Mouse (Mus musculus): ENCODE measurements around the gene Ldlrad3. TPM values are rescaled to one million over a fixed set of nuclear protein-coding genes. Genes with fewer than 3 reads are reported as not detected.

Gene Ldlrad3
- polyA plus RNA-seq, 1 experiment from 2014 or later: 20.2 TPM

DNA sequence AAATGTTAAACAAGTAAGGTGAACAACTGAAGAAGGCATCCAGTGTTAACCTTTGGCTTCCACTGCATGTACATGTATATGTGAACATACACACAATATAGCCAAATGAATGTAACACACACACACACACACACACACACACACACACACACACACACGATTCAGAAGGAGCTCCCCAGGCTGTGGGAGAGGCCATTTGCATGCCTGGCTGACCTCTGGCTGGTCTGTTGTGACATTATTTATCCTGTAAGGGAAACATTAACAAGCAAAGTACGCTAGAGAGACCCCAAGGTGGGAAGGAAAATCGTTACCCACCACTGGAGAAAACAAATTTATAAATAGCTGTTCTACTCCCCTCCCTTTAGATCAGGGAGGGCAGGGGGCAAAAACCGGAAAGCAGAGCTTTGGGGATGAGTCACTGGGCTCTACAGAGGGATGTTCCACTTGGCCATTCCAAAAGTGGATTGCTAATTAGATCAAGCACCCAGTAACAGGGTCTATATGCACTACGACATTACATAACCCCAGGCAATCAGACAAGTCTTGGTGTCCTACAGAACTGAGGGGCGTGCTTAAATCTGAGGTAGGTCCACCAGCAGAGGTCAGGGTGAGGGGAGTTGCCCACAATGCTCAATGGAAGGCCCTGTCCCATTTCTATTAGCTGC, 174.7 kb downstream of the Ldlrad3 start:
- no peaks in the 10 kb centered on the region for H3K9me3 ChIP-seq (replicated peaks)
- 66% methylated on average over 6 of the region's 6 CpGs for WGBS
- ATAC-seq (ENCODE audit: insufficient number of reproducible peaks, low FRiP score): no peak

DNA sequence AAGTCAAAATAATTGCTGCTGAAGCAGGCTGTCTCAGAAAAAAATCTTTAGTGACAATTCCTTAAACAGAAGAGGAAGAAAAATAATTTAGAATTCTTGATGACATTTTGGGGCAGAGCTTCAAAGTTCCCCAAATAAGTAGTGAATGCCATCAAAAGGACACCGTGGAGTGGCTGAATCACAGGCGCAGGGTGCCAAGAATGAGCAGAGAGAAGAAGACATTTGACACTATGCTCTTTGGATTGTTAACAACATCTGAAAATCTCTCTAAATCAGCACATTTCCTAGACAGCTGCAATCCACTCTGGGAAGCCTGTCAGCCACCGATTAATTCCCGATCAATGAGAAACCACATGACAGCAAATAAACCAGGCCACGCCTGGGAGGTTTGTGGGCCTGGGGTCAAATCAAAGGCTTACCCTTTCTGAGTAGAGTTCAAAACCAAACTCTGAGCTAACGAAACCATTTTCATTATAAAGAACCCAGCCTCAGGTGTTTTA, 176.4 kb downstream of the Ldlrad3 start:
- H3K9ac ChIP-seq: no peak overlapping the region
- no peak overlapping the region for H3K27ac ChIP-seq (ENCODE audit: poor library complexity, severe bottlenecking)
- no peak overlapping the region for H3K4me2 ChIP-seq
- peaks cover 39% of the 10 kb centered on the region for H3K4me1 ChIP-seq (replicated peaks)
- no peak overlapping the region for H3K4me3 ChIP-seq
- WGBS: 87% methylated on average over 6 of the region's 6 CpGs
- H3K36me3 ChIP-seq: no peaks in the 10 kb centered on the region
- H3K27me3 ChIP-seq (replicated peaks): no peaks in the 10 kb centered on the region
- ATAC-seq (ENCODE audit: insufficient number of reproducible peaks, low FRiP score): no peak
- H3K9me3 ChIP-seq (replicated peaks): no peaks in the 10 kb centered on the region

More for the DNA sequence above, 174.7 kb downstream of the Ldlrad3 start:
- no peak overlapping the region for H3K9ac ChIP-seq
- no peak overlapping the region for H3K27ac ChIP-seq (ENCODE audit: poor library complexity, severe bottlenecking)
- H3K27me3 ChIP-seq (replicated peaks): no peaks in the 10 kb centered on the region
- H3K4me1 ChIP-seq (replicated peaks): peaks cover 22% of the 10 kb centered on the region
- H3K4me3 ChIP-seq: no peak overlapping the region
- no peaks in the 10 kb centered on the region for H3K36me3 ChIP-seq
- H3K4me2 ChIP-seq: no peak overlapping the region

DNA sequence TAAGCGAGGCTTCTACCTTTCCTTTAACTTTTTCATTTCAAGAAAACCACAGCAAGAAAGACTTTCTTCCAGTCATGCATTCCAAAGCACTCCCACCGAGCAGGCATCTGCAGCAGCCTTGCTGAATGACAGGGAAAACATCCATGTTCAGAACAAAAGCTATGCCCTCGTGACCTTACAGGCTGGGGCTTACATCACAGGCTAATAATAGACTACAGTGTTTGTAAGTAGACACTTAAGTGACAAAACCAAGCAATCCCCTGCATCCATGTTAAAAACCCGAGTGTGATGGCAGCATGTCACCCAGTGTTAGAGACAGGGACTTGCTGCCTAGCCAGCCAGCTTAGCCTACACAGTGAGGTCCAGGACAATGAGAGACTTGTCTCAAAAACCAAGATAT, 180.0 kb downstream of the Ldlrad3 start:
- peak; percentile 60; the same call in 1 of the 2 replicates for ATAC-seq (ENCODE audit: insufficient number of reproducible peaks, low FRiP score)
- no peak overlapping the region for H3K4me3 ChIP-seq
- no peaks in the 10 kb centered on the region for H3K27me3 ChIP-seq (replicated peaks)
- no peaks in the 10 kb centered on the region for H3K36me3 ChIP-seq
- peak overlapping the region; percentile 94 for H3K27ac ChIP-seq (ENCODE audit: poor library complexity, severe bottlenecking)
- WGBS: 6% methylated on average over 4 of the region's 4 CpGs
- H3K9me3 ChIP-seq (replicated peaks): no peaks in the 10 kb centered on the region
- H3K9ac ChIP-seq: no peak overlapping the region
- peaks cover 67% of the 10 kb centered on the region for H3K4me1 ChIP-seq (replicated peaks)
- H3K4me2 ChIP-seq: peak overlapping the region; percentile 33

DNA sequence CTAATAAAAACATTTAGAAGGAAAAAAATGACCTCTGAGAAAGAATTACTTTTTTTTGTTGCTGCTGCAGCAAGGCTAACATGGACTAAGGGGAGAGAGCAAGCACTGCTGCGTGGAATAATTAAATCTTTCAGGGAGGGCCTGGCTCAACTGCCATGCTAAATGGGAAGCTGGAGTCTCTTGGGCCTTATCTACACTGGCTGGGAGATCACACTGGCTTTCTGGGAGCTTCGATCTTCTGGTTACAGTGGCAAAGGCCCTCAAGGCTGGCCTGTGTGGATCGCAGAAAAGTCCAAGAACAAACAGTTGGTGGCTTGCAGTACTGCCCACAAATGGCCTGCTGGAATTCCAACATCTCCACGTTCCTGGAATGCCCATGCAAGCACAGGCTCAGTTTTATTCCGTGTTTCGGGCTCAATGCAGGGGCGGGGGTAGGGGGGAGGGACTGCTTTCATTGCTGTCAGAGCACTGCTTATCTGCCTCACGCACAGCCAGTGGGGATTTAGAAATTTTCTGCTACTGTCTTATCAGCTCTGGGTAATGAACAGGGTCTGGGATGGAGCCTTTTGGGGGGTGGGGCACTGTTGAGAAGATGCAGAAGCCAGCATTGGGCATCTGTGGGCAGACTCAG, 180.7 kb downstream of the Ldlrad3 start:
- Histone ChIP-seq H3K4me1 (replicated peaks) (peaks cover 67% of the 10 kb centered on the region), H3K9me3 (replicated peaks) (no peaks in the 10 kb centered on the region), H3K9ac (no peak overlapping the region), H3K4me2 (peak overlapping the region; percentile 33), H3K27me3 (replicated peaks) (no peaks in the 10 kb centered on the region), H3K4me3 (no peak overlapping the region), H3K36me3 (no peaks in the 10 kb centered on the region), H3K27ac (ENCODE audit: poor library complexity, severe bottlenecking) (peak overlapping the region; percentile 94)
- ATAC-seq (ENCODE audit: insufficient number of reproducible peaks, low FRiP score): peak; percentile 66
- WGBS: 5% methylated on average over 8 of the region's 8 CpGs

DNA sequence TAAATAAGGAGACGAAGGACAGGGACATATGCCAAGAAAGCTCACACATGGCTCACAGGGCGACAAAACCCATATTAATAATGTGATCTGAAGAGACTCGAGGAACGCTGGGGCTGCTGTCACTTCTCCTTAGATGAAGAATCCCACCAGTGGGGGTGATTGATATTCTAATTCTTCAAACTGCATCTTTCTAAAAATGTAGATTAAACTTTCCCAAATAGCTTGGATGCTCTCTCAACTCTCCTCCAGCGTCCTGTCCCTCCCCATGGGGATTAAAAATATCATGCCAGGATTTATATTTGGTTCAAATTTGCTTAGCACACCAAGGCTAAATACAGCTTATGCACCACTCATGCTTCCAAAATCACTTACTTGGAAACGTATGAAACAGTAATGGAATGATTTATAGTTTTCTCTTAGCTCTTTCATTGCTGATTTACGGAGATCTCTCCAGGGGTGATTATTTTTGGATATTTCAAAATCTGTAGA, 182.4 kb downstream of the Ldlrad3 start:
- Histone ChIP-seq H3K4me1 (replicated peaks) (peaks cover 83% of the 10 kb centered on the region), H3K4me2 (peak overlapping the region; percentile 52), H3K9me3 (replicated peaks) (no peaks in the 10 kb centered on the region), H3K36me3 (no peaks in the 10 kb centered on the region), H3K9ac (no peak overlapping the region), H3K27ac (ENCODE audit: poor library complexity, severe bottlenecking) (peak overlapping the region; percentile 86), H3K27me3 (replicated peaks) (no peaks in the 10 kb centered on the region), H3K4me3 (no peak overlapping the region)
- WGBS: 56% methylated on average over 7 of the region's 7 CpGs
- no peak for ATAC-seq (ENCODE audit: insufficient number of reproducible peaks, low FRiP score)

DNA sequence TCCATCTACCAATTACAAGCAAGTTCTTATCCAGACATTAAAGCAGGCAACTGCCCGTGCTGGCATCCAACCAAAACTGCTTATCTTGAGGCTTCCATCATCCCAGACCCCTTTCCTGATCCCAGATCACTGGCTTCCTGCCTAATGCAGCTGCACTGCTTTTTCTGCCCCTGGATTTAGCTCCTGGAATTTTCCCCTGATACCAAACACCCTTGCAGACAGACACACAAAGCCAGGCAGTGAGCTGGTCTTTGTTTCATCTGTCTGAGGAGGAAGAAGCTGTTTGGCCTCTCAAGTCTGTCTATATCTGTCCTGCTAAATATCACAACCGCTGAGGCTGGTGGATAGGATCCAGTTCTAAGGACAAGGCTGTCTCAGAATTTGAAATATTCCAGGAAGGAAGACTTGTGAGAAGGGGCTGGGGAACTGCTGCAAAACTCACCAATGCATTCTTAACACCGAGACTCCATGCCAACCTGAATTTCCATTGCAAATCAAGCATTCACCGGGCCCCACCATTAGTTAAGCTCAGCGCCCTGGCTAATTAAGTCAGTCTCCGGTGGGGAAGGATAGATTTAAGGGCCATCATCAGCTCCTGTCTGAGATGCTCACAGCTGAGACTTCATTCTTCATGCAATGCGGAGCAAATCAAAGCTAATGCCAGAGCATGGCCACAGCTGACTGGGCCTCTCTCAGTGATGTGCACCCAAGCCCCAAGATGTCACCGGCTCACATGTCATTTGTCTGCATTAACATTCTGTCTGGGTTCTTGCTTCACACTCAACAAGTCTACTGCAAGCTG, 183.0 kb downstream of the Ldlrad3 start:
- 14% methylated on average over 8 of the region's 8 CpGs for WGBS
- Histone ChIP-seq H3K27ac (ENCODE audit: poor library complexity, severe bottlenecking) (peak overlapping the region; percentile 86), H3K9ac (no peak overlapping the region), H3K4me3 (peak overlapping the region; percentile 19; the same call in 1 of the 2 replicates), H3K4me2 (peak overlapping the region; percentile 52), H3K27me3 (replicated peaks) (no peaks in the 10 kb centered on the region), H3K36me3 (no peaks in the 10 kb centered on the region), H3K9me3 (replicated peaks) (no peaks in the 10 kb centered on the region), H3K4me1 (replicated peaks) (peaks cover 82% of the 10 kb centered on the region)
- peak; percentile 63 for ATAC-seq (ENCODE audit: insufficient number of reproducible peaks, low FRiP score)

DNA sequence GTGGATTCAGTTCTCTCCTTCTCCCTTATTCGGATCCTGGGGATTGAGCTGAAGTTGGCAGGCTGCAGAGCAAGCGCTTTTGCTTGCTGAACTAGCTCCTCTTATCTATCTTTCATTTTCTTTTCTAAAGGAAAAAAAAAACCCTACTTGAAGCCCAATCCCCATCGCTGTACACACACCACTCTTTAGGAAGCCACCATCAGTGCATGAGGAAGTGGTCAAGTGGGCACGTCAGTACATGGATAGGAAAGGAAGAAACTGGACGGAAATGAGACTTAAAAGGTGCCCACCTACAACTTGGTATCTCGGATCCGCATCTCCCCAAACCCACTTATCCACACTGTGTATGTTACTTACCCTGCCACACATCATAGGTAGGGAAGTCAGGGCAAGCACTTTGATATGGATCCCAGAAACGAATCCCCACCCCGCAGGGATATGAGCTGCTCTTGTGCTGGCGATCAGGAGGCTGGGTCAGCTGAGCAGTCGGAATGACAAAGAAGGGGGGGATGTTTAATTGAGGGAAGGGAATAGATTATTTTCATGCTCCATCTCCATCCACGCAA, 183.7 kb downstream of the Ldlrad3 start:
- no peaks in the 10 kb centered on the region for H3K36me3 ChIP-seq
- peaks cover 80% of the 10 kb centered on the region for H3K4me1 ChIP-seq (replicated peaks)
- WGBS: 26% methylated on average over 12 of the region's 12 CpGs
- no peak overlapping the region for H3K9ac ChIP-seq
- H3K27me3 ChIP-seq (replicated peaks): no peaks in the 10 kb centered on the region
- H3K4me3 ChIP-seq: peak overlapping the region; percentile 19; the same call in 1 of the 2 replicates
- peak overlapping the region; percentile 86 for H3K27ac ChIP-seq (ENCODE audit: poor library complexity, severe bottlenecking)
- H3K9me3 ChIP-seq (replicated peaks): no peaks in the 10 kb centered on the region
- ATAC-seq (ENCODE audit: insufficient number of reproducible peaks, low FRiP score): peak; percentile 41
- peak overlapping the region; percentile 52 for H3K4me2 ChIP-seq

DNA sequence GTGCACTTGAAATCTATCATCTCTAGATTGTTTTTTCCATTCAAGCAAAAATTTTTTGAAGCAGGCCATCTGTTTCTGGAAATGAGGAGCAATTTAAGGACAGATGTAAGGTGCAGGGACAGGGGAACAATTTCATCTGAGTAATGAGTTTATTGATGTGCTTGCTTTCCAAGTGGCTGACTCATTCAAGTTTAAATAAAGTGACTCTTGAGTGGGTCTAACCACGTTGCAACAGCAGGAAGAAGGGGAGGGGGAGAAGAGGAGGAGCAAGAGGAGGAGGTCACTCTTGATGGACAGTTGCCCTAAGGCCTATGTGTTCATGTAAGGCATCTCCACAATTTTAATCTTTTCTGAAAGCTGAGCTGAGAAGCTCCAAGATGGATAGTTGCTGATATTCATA, 184.5 kb downstream of the Ldlrad3 start:
- H3K4me2 ChIP-seq: peak overlapping the region; percentile 52
- no peak overlapping the region for H3K4me3 ChIP-seq
- H3K27me3 ChIP-seq (replicated peaks): no peaks in the 10 kb centered on the region
- H3K36me3 ChIP-seq: no peaks in the 10 kb centered on the region
- H3K4me1 ChIP-seq (replicated peaks): peaks cover 75% of the 10 kb centered on the region
- H3K27ac ChIP-seq (ENCODE audit: poor library complexity, severe bottlenecking): peak overlapping the region; percentile 86
- ATAC-seq (ENCODE audit: insufficient number of reproducible peaks, low FRiP score): no peak
- 5% methylated on average over 1 of the region's 1 CpGs for WGBS
- H3K9ac ChIP-seq: no peak overlapping the region
- no peaks in the 10 kb centered on the region for H3K9me3 ChIP-seq (replicated peaks)

DNA sequence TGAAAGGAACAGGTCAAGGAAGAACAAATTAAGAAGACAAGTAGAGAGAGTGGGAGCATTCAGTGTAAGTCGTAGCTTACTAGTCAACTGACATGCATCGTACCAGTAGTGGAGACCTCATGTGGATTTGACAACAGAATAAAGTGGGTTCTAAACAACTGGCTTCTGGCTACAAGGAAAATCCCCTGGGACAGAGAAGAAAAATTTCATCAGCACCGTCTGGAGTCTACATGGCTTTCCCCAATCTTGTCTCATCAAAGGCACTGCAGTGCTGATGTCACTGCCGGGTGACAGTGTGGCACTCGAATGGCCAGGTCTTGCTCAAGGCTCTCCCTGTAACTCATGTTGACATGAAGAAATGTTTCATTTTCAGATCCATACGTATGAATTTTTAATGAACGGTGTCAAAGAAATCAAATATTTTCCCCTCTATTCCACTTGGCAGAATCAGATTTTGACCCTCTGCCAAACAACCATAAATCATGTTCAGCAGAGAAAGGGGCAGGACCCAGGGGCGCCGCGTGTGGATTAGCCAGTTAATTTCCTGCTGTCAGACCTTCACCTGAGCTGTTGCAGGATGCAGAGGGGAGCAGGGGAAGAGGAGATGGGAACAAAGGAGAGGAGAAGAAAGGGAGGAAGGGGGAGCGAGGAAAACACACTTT, 187.1 kb downstream of the Ldlrad3 start:
- Histone ChIP-seq H3K27me3 (replicated peaks) (no peaks in the 10 kb centered on the region), H3K4me3 (no peak overlapping the region), H3K9me3 (replicated peaks) (no peaks in the 10 kb centered on the region), H3K27ac (ENCODE audit: poor library complexity, severe bottlenecking) (no peak overlapping the region), H3K4me2 (no peak overlapping the region), H3K4me1 (replicated peaks) (peaks cover 50% of the 10 kb centered on the region), H3K36me3 (no peaks in the 10 kb centered on the region), H3K9ac (no peak overlapping the region)
- no peak for ATAC-seq (ENCODE audit: insufficient number of reproducible peaks, low FRiP score)
- WGBS: 68% methylated on average over 11 of the region's 11 CpGs

DNA sequence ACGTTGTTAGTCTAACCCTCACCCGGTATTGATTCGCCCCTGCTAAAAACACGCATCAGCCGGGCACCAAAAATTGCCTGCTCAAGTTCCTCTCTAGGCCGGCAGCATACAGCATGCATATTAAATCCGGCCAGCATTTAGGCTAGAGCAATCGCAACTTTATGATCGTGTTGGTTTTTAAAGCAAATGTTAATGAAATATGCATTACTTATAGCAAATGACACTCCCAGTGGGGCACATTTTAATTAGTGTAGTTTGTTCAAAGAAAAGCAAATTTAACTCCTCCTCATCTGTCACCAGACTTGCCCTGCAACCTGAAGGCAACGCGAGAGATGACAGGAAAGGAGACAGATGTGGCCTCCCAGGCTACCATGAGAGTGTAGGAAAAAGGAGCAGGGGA, 189.2 kb downstream of the Ldlrad3 start:
- no peak for ATAC-seq (ENCODE audit: insufficient number of reproducible peaks, low FRiP score)
- H3K4me1 ChIP-seq (replicated peaks): peaks cover 37% of the 10 kb centered on the region
- no peak overlapping the region for H3K27ac ChIP-seq (ENCODE audit: poor library complexity, severe bottlenecking)
- 83% methylated on average over 11 of the region's 11 CpGs for WGBS
- H3K36me3 ChIP-seq: no peaks in the 10 kb centered on the region
- H3K9me3 ChIP-seq (replicated peaks): no peaks in the 10 kb centered on the region
- H3K9ac ChIP-seq: no peak overlapping the region
- no peak overlapping the region for H3K4me2 ChIP-seq
- no peaks in the 10 kb centered on the region for H3K27me3 ChIP-seq (replicated peaks)
- H3K4me3 ChIP-seq: no peak overlapping the region
